Mouse (Mus musculus): ENCODE data around the gene Patl2. TPM values are rescaled to one million over a fixed set of nuclear protein-coding genes. Genes with fewer than 3 reads are reported as not detected.
A peak's percentile ranks its signal among the peaks of the same experiment; 100 is the strongest.
"Not testable (repeated sequence)": the region's sequence is repeated elsewhere in the genome, so short reads cannot be mapped to it uniquely, and the experiment has no call there.

Gene Patl2
- polyA plus RNA-seq, 1 experiment from 2014 or later: not detected

GRCm38 (mm10) chr2:122132618-122133017, 53.4 kb downstream of the Patl2 start:
- Histone ChIP-seq H3K27ac (replicated peaks) (no peak overlapping the region), H3K27me3 (no peaks in the 10 kb centered on the region), H3K36me3 (no peaks in the 10 kb centered on the region), H3K4me1 (no peaks in the 10 kb centered on the region), H3K4me2 (replicated peaks) (no peak overlapping the region), H3K9ac (replicated peaks) (no peak overlapping the region), H3K9me3 (no peaks in the 10 kb centered on the region), H3K4me3 (no peak overlapping the region)
- ATAC-seq (ENCODE audit: low FRiP score, low read depth): no peak
- 81% methylated on average over 2 of the region's 2 CpGs for WGBS

GRCm38 (mm10) chr2:122132078-122132477, 53.9 kb downstream of the Patl2 start:
- WGBS: 78% methylated on average over 2 of the region's 2 CpGs
- H3K36me3 ChIP-seq: no peaks in the 10 kb centered on the region
- H3K27ac ChIP-seq (replicated peaks): no peak overlapping the region

GRCm38 (mm10) chr2:122127635-122128034, 58.4 kb downstream of the Patl2 start:
- no peak overlapping the region for H3K27ac ChIP-seq (replicated peaks)

More at GRCm38 (mm10) chr2:122132078-122132477, 53.9 kb downstream of the Patl2 start:
- no peaks in the 10 kb centered on the region for H3K27me3 ChIP-seq
- no peak overlapping the region for H3K4me2 ChIP-seq (replicated peaks)
- no peaks in the 10 kb centered on the region for H3K4me1 ChIP-seq
- no peaks in the 10 kb centered on the region for H3K9me3 ChIP-seq
- no peak overlapping the region for H3K4me3 ChIP-seq
- ATAC-seq (ENCODE audit: low FRiP score, low read depth): no peak
- no peak overlapping the region for H3K9ac ChIP-seq (replicated peaks)

GRCm38 (mm10) chr2:122126765-122127347, 59.1 kb downstream of the Patl2 start:
- no peaks in the 10 kb centered on the region; the same call in 1 of the 2 replicates for H3K27me3 ChIP-seq
- H3K4me3 ChIP-seq: no peak overlapping the region
- H3K9me3 ChIP-seq: no peaks in the 10 kb centered on the region
- H3K9ac ChIP-seq (replicated peaks): no peak overlapping the region
- ATAC-seq (ENCODE audit: low FRiP score, low read depth): no peak
- no peaks in the 10 kb centered on the region for H3K36me3 ChIP-seq
- WGBS: 52% methylated on average over 5 of the region's 5 CpGs
- no peaks in the 10 kb centered on the region for H3K4me1 ChIP-seq
- H3K27ac ChIP-seq (replicated peaks): no peak overlapping the region
- H3K4me2 ChIP-seq (replicated peaks): no peak overlapping the region

More at GRCm38 (mm10) chr2:122127635-122128034, 58.4 kb downstream of the Patl2 start:
- Histone ChIP-seq H3K9me3 (no peaks in the 10 kb centered on the region), H3K4me2 (replicated peaks) (no peak overlapping the region), H3K36me3 (no peaks in the 10 kb centered on the region), H3K4me1 (no peaks in the 10 kb centered on the region), H3K4me3 (no peak overlapping the region), H3K27me3 (no peaks in the 10 kb centered on the region; the same call in 1 of the 2 replicates), H3K9ac (replicated peaks) (no peak overlapping the region)
- WGBS: 94% methylated on average over 4 of the region's 4 CpGs
- no peak for ATAC-seq (ENCODE audit: low FRiP score, low read depth)

GRCm38 (mm10) chr2:122125680-122126572, 60.1 kb downstream of the Patl2 start:
- Histone ChIP-seq H3K36me3 (no peaks in the 10 kb centered on the region), H3K27ac (replicated peaks) (no peak overlapping the region), H3K4me1 (no peaks in the 10 kb centered on the region), H3K4me2 (replicated peaks) (no peak overlapping the region), H3K27me3 (no peaks in the 10 kb centered on the region; the same call in 1 of the 2 replicates), H3K9ac (replicated peaks) (no peak overlapping the region), H3K4me3 (no peak overlapping the region), H3K9me3 (no peaks in the 10 kb centered on the region)
- WGBS: 56% methylated on average over 12 of the region's 12 CpGs
- ATAC-seq (ENCODE audit: low FRiP score, low read depth): no peak

- Histone ChIP-seq H3K27ac (replicated peaks) (peak within 1 kb of the TSS; percentile 97), H3K36me3 (peaks cover 13% of the 10 kb centered on the region), H3K4me1 (peaks cover 17% of the 10 kb centered on the region), H3K4me3 (peak within 1 kb of the TSS; percentile 81), H3K4me2 (replicated peaks) (peak within 1 kb of the TSS; percentile 67), H3K27me3 (no peaks in the 10 kb centered on the region), H3K9me3 (no peaks in the 10 kb centered on the region), H3K9ac (replicated peaks) (peak within 1 kb of the TSS; percentile 88)
- peak; percentile 99 for ATAC-seq (ENCODE audit: low FRiP score, low read depth)
- WGBS: under 1% methylated on average over 45 of the region's 47 CpGs
These were observed 67.7 kb downstream of the Patl2 start, which contains the start of gene Spg11 for GRCm38 (mm10) chr2:122117961-122118958. Spg11 (minus strand) TSS chr2:122118386.

- no peaks in the 10 kb centered on the region for H3K9me3 ChIP-seq
- peak overlapping the region; percentile 67 for H3K4me2 ChIP-seq (replicated peaks)
- ATAC-seq (ENCODE audit: low FRiP score, low read depth): no peak
- peak overlapping the region; percentile 81; the same call in 1 of the 2 replicates for H3K4me3 ChIP-seq
- WGBS: 89% methylated on average over 2 of the region's 2 CpGs
- H3K9ac ChIP-seq (replicated peaks): no peak overlapping the region
- no peak overlapping the region for H3K27ac ChIP-seq (replicated peaks)
- peaks cover 18% of the 10 kb centered on the region for H3K36me3 ChIP-seq
- H3K4me1 ChIP-seq: peaks cover 17% of the 10 kb centered on the region
- H3K27me3 ChIP-seq: no peaks in the 10 kb centered on the region
These were observed 69.1 kb downstream of the Patl2 start for GRCm38 (mm10) chr2:122116888-122117287.

GRCm38 (mm10) chr2:122109714-122110113, 76.3 kb downstream of the Patl2 start:
- Histone ChIP-seq H3K36me3 (peaks cover 55% of the 10 kb centered on the region), H3K4me3 (no peak overlapping the region), H3K9me3 (no peaks in the 10 kb centered on the region), H3K4me2 (replicated peaks) (no peak overlapping the region), H3K4me1 (no peaks in the 10 kb centered on the region), H3K9ac (replicated peaks) (no peak overlapping the region), H3K27ac (replicated peaks) (no peak overlapping the region), H3K27me3 (no peaks in the 10 kb centered on the region)
- WGBS: 75% methylated on average over 4 of the region's 4 CpGs
- ATAC-seq (ENCODE audit: low FRiP score, low read depth): no peak

GRCm38 (mm10) chr2:122108101-122108500, 77.9 kb downstream of the Patl2 start:
- no peaks in the 10 kb centered on the region for H3K9me3 ChIP-seq
- H3K27me3 ChIP-seq: no peaks in the 10 kb centered on the region
- 86% methylated on average over 14 of the region's 14 CpGs for WGBS
- ATAC-seq (ENCODE audit: low FRiP score, low read depth): no peak
- H3K4me2 ChIP-seq (replicated peaks): no peak overlapping the region
- H3K4me1 ChIP-seq: no peaks in the 10 kb centered on the region
- H3K9ac ChIP-seq (replicated peaks): no peak overlapping the region
- peaks cover 48% of the 10 kb centered on the region for H3K36me3 ChIP-seq
- H3K27ac ChIP-seq (replicated peaks): no peak overlapping the region
- no peak overlapping the region for H3K4me3 ChIP-seq

GRCm38 (mm10) chr2:122102070-122102469, 83.9 kb downstream of the Patl2 start:
- H3K36me3 ChIP-seq: peaks cover 55% of the 10 kb centered on the region
- H3K27me3 ChIP-seq: no peaks in the 10 kb centered on the region
- H3K9me3 ChIP-seq: no peaks in the 10 kb centered on the region
- no peak overlapping the region for H3K27ac ChIP-seq (replicated peaks)
- H3K4me1 ChIP-seq: no peaks in the 10 kb centered on the region
- no peak overlapping the region for H3K4me3 ChIP-seq
- no peak overlapping the region for H3K4me2 ChIP-seq (replicated peaks)
- no peak for ATAC-seq (ENCODE audit: low FRiP score, low read depth)
- H3K9ac ChIP-seq (replicated peaks): no peak overlapping the region

- not testable (repeated sequence) for H3K4me1 ChIP-seq; H3K4me3 ChIP-seq; H3K27ac ChIP-seq (replicated peaks); ATAC-seq (ENCODE audit: low FRiP score, low read depth); H3K9me3 ChIP-seq; H3K27me3 ChIP-seq; H3K4me2 ChIP-seq (replicated peaks); H3K9ac ChIP-seq (replicated peaks)
- peaks cover 79% of the 10 kb centered on the region for H3K36me3 ChIP-seq
- WGBS: 83% methylated on average over 5 of the region's 5 CpGs
These were observed 88.3 kb downstream of the Patl2 start for GRCm38 (mm10) chr2:122097686-122098085.

All from midbrain, embryonic 12.5 days (tissue).